Mouse (Mus musculus) bone marrow, adult 2 months (tissue): ENCODE results near the gene Scimp.

Source experiments
- CTCF ChIP-seq: fragments of 200-500 bp; IDR thresholded peaks from 2 replicates; pipeline ENCODE4 v1.5.1; 2011; ENCODE audit warnings: low read length, control low read depth; ENCODE audit not compliant: control insufficient read depth, insufficient read depth
- POLR2A ChIP-seq: fragments of 200-500 bp; IDR thresholded peaks from 2 replicates; pipeline ENCODE4 v1.6.1; 2011; ENCODE audit warnings: low read depth, mild to moderate bottlenecking, control low read depth, low read length, borderline replicate concordance; ENCODE audit not compliant: control insufficient read depth

DNA sequence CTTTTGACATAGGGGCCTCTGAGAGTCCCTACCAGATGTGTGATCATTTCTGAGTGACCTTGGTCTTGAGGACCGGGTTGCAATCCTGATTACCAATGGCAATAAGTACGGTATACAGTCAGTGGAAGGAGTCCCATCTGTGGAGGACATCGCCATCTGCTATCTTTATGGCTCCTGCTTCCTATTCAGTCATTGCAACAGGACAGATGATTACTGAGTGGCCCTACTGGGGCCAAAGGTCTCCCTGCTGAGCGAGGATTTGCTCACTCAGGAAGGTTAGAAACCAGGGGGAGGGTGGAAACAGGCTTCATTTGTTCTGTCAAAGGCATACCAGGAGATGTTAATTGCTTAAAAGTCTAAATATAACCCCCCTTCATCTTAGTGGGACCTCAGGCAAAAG is 30.6 kb upstream of the Scimp start:
- TF ChIP-seq POLR2A: no peak
- TF ChIP-seq CTCF: no peak
